Mouse (Mus musculus): ENCODE data around the gene Kcne1. TPM values are rescaled to one million over a fixed set of nuclear protein-coding genes. Genes with fewer than 3 reads are reported as not detected.

Gene Kcne1
- polyA plus RNA-seq, 2 experiments from 2014 or later, result not detected

- ATAC-seq, result no peak
Measured at GRCm38 (mm10) chr16:92355366-92355765, 3.9 kb downstream of the Kcne1 start.

GRCm38 (mm10) chr16:92353897-92354296 is 5.4 kb downstream of the Kcne1 start:
- no peak for ATAC-seq

GRCm38 (mm10) chr16:92353295-92353694 is 6.0 kb downstream of the Kcne1 start:
- no peak for ATAC-seq

GRCm38 (mm10) chr16:92348941-92349340 is 10.3 kb downstream of the Kcne1 start:
- ATAC-seq, result no peak

GRCm38 (mm10) chr16:92346297-92346916 is 12.9 kb downstream of the Kcne1 start:
- no peak for ATAC-seq

- ATAC-seq, result no peak
Measured at GRCm38 (mm10) chr16:92345177-92345576, 14.1 kb downstream of the Kcne1 start.

GRCm38 (mm10) chr16:92340612-92341511 is 18.4 kb downstream of the Kcne1 start:
- no peak for ATAC-seq

GRCm38 (mm10) chr16:92336280-92336679 is 23.0 kb downstream of the Kcne1 start:
- ATAC-seq, result peak; percentile 43

GRCm38 (mm10) chr16:92334600-92334999 is 24.7 kb downstream of the Kcne1 start:
- no peak for ATAC-seq

- no peak for ATAC-seq
Measured at GRCm38 (mm10) chr16:92330966-92331365, 28.3 kb downstream of the Kcne1 start.

- ATAC-seq, result no peak
Measured at GRCm38 (mm10) chr16:92327911-92328310, 31.4 kb downstream of the Kcne1 start.

GRCm38 (mm10) chr16:92325062-92325406 is 34.2 kb downstream of the Kcne1 start:
- no peak for ATAC-seq

GRCm38 (mm10) chr16:92324309-92325061 is 34.8 kb downstream of the Kcne1 start:
- no peak for ATAC-seq

GRCm38 (mm10) chr16:92321341-92321740 is 37.9 kb downstream of the Kcne1 start, which contains the start of gene Fam243:
Gene Fam243, minus strand, starts transcription at chr16:92321441.
- ATAC-seq, result no peak

- ATAC-seq, result no peak
Measured at GRCm38 (mm10) chr16:92320361-92320760, 38.9 kb downstream of the Kcne1 start.

GRCm38 (mm10) chr16:92319353-92320109 is 39.7 kb downstream of the Kcne1 start:
- ATAC-seq, result peak; percentile 69

GRCm38 (mm10) chr16:92316049-92316738 is 43.1 kb downstream of the Kcne1 start:
- ATAC-seq, result no peak

GRCm38 (mm10) chr16:92313953-92314741 is 45.1 kb downstream of the Kcne1 start:
- ATAC-seq, result peak; percentile 77

GRCm38 (mm10) chr16:92309126-92309525 is 50.1 kb downstream of the Kcne1 start:
- no peak for ATAC-seq

- no peak for ATAC-seq
Measured at GRCm38 (mm10) chr16:92307947-92308346, 51.3 kb downstream of the Kcne1 start.

GRCm38 (mm10) chr16:92305519-92305918 is 53.7 kb downstream of the Kcne1 start:
- no peak for ATAC-seq
